Mouse (Mus musculus): Measurements from ENCODE around the gene Fam184a. TPM values are rescaled to one million over a fixed set of nuclear protein-coding genes. Genes with fewer than 3 reads are reported as not detected.

Fam184a gene
- 0.36 and 0.46 TPM in 2 replicates for polyA plus RNA-seq (2015; fragmentation: Nextera tagmentation; extraction: Ambion mirVana)

GRCm38 (mm10) chr10:53750955-53751652 lies at the start of gene Fam184a:
TSS of gene Fam184a (minus strand) at chr10:53751123.
- DNase-seq, result no peak
- Histone ChIP-seq H3K27ac (no peak within 1 kb of the TSS), H3K4me2 (peak within 1 kb of the TSS; percentile 70), H3K27me3 (peaks cover 41% of the 10 kb centered on the region), H3K36me3 (no peaks in the 10 kb centered on the region), H3K9me3 (replicated peaks) (peaks cover 5% of the 10 kb centered on the region; the same call in 1 of the 2 replicates), H3K9ac (peak within 1 kb of the TSS; percentile 40), H3K4me1 (replicated peaks) (no peaks in the 10 kb centered on the region), H3K4me3 (replicated peaks) (peak within 1 kb of the TSS; percentile 56)
- no peak for ATAC-seq (ENCODE audit: low read depth)
- 7% methylated on average over 64 of the region's 71 CpGs for WGBS (ENCODE audit: insufficient replicate concordance)

DNA sequence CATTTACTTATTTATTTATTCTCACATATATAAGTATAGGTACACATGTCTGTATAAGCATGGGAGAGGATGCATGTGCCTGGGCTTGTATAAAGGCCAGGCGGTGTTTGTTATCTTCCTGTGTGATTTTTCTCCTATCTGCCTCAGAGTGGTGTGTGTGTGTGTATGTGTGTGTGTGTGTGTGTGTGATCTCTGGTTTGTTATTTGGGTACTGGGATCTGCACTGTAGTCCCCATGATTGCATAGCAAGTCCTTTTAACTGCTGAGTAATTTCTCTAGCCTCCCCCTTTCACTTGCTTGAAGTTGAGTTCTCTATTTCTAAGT lies 45.3 kb upstream of the Fam184a start:
- no peaks in the 10 kb centered on the region for H3K27me3 ChIP-seq
- ATAC-seq (ENCODE audit: low read depth) (no peak), DNase-seq (no peak)
- no peaks in the 10 kb centered on the region for H3K36me3 ChIP-seq
- H3K4me1 ChIP-seq (replicated peaks), result no peaks in the 10 kb centered on the region
- WGBS (ENCODE audit: insufficient replicate concordance), result 66% methylated on average over 1 of the region's 1 CpGs
- no peak overlapping the region for H3K27ac ChIP-seq
- no peak overlapping the region for H3K4me3 ChIP-seq (replicated peaks)
- no peak overlapping the region for H3K4me2 ChIP-seq
- H3K9ac ChIP-seq, result no peak overlapping the region
- no peaks in the 10 kb centered on the region for H3K9me3 ChIP-seq (replicated peaks)

DNA sequence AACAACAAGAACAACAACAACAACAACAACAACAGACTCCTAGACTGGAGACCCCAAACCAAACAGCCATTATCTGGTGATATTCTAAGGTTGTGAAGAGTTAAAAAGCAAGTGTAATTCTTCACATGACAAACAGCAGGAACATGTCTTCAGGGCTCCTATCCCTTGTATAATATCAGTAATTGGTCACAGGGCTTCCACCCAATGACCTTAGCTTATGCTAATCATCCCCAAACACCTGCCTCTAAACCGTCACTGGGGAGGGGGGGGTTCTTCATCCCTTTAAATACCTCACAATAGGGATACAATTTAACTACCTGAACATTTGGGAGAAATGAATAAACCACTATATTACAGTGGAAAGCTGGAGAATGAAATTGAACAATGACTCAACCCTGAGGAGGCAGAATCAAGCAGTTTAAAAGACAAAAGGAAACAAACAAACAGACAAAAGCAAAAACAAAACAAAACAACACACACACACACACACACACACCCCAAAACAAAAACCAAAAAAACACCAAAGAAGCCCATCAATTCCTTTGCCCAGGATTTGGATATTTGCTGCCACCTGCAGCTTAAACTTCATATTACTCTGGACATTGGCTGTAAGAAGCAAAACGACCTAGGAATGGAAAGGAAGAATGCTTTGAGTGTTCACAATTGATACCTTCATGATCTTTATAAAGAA lies 44.8 kb upstream of the Fam184a start:
- no peaks in the 10 kb centered on the region for H3K36me3 ChIP-seq
- ATAC-seq (ENCODE audit: low read depth), result no peak
- WGBS (ENCODE audit: insufficient replicate concordance), result 6% methylated on average over 2 of the region's 2 CpGs
- no peaks in the 10 kb centered on the region for H3K9me3 ChIP-seq (replicated peaks)
- no peak for DNase-seq
- no peak overlapping the region for H3K4me3 ChIP-seq (replicated peaks)
- H3K27me3 ChIP-seq, result no peaks in the 10 kb centered on the region
- H3K9ac ChIP-seq, result no peak overlapping the region
- no peak overlapping the region for H3K4me2 ChIP-seq
- H3K4me1 ChIP-seq (replicated peaks), result no peaks in the 10 kb centered on the region
- no peak overlapping the region for H3K27ac ChIP-seq

DNA sequence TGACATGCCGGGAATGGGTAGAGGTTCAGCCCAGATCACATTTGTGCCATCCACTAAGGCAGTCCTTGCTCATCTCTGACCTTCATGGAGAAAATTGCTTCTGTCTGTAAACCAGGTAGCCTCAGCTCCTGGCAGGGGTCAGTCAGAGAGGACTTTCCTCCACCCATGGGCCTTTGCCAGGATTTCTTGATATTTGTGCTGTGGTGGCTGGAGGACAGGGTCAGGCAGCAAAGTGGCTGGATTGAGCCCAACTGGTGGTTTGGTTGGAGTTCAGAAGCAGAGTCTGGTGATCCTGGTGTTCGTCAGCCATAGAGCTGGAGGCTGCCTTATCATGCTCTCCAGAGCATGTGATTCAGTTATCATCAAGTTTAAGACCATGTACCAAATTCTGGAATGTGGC lies 40.4 kb upstream of the Fam184a start:
- Histone ChIP-seq H3K27me3 (no peaks in the 10 kb centered on the region), H3K36me3 (no peaks in the 10 kb centered on the region), H3K4me3 (replicated peaks) (no peak overlapping the region), H3K9ac (no peak overlapping the region), H3K9me3 (replicated peaks) (no peaks in the 10 kb centered on the region; the same call in 1 of the 2 replicates), H3K4me1 (replicated peaks) (no peaks in the 10 kb centered on the region), H3K27ac (no peak overlapping the region), H3K4me2 (no peak overlapping the region)
- 44% methylated on average over 2 of the region's 2 CpGs for WGBS (ENCODE audit: insufficient replicate concordance)
- DNase-seq (no peak), ATAC-seq (ENCODE audit: low read depth) (no peak)

- Histone ChIP-seq H3K27ac (no peak overlapping the region), H3K36me3 (no peaks in the 10 kb centered on the region), H3K4me3 (replicated peaks) (no peak overlapping the region), H3K4me2 (no peak overlapping the region), H3K9ac (no peak overlapping the region), H3K27me3 (no peaks in the 10 kb centered on the region), H3K4me1 (replicated peaks) (no peaks in the 10 kb centered on the region), H3K9me3 (replicated peaks) (no peaks in the 10 kb centered on the region)
- ATAC-seq (ENCODE audit: low read depth) (no peak), DNase-seq (no peak)
- WGBS (ENCODE audit: insufficient replicate concordance), result 47% methylated on average over 2 of the region's 2 CpGs
These were observed 25.7 kb upstream of the Fam184a start for GRCm38 (mm10) chr10:53776591-53776990.

DNA sequence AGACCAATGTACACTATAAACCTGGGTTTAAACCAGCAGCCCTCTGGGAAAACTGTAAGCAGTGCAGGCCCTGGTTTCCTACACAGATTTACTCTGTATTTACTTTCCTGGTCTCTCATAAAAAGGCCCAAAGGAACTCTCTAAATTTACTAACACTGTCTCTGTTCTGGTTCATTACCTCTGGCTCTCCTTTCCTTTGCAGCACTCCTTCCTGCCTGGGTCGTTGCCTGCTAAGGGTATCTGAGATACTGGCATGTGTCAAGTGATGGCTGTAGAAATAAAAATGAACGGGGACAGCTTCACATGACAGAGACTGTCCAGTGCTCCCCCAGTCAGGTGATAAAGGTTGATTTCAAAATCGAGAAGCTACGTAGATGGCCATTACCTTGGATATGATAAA lies 21.8 kb upstream of the Fam184a start:
- ATAC-seq (ENCODE audit: low read depth), result no peak
- H3K4me3 ChIP-seq (replicated peaks), result no peak overlapping the region
- H3K27me3 ChIP-seq, result no peaks in the 10 kb centered on the region
- no peak overlapping the region for H3K9ac ChIP-seq
- no peak for DNase-seq
- 51% methylated on average over 4 of the region's 4 CpGs for whole genome bisulfite sequencing (ENCODE audit: insufficient replicate concordance)
- no peaks in the 10 kb centered on the region for H3K9me3 ChIP-seq (replicated peaks)
- H3K36me3 ChIP-seq, result no peaks in the 10 kb centered on the region
- no peaks in the 10 kb centered on the region for H3K4me1 ChIP-seq (replicated peaks)
- no peak overlapping the region for H3K27ac ChIP-seq
- H3K4me2 ChIP-seq, result no peak overlapping the region

DNA sequence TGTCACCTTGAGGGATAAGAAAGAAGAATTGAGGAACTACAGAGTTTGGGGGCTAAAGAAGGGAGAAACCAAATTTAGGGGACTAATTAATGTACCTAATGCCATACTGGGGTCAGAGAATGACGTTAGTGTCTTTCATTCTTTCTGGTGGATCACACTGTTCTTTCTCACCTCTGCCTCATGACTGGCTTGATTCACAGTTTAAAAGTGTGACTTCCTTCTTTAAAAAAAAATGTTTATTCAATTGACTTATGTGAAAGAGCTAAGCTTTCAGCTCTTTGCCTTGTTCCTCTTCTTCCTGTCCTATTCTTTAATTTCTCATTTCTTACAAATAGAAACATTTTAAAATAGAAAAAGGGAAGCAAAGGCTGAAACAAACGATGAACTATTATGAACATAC lies 20.6 kb upstream of the Fam184a start:
- Histone ChIP-seq H3K4me3 (replicated peaks) (no peak overlapping the region), H3K9ac (no peak overlapping the region), H3K4me1 (replicated peaks) (no peaks in the 10 kb centered on the region), H3K4me2 (no peak overlapping the region), H3K9me3 (replicated peaks) (no peaks in the 10 kb centered on the region), H3K27me3 (no peaks in the 10 kb centered on the region), H3K36me3 (no peaks in the 10 kb centered on the region), H3K27ac (no peak overlapping the region)
- ATAC-seq (ENCODE audit: low read depth) (no peak), DNase-seq (no peak)
- WGBS (ENCODE audit: insufficient replicate concordance), result 40% methylated on average over 2 of the region's 2 CpGs

DNA sequence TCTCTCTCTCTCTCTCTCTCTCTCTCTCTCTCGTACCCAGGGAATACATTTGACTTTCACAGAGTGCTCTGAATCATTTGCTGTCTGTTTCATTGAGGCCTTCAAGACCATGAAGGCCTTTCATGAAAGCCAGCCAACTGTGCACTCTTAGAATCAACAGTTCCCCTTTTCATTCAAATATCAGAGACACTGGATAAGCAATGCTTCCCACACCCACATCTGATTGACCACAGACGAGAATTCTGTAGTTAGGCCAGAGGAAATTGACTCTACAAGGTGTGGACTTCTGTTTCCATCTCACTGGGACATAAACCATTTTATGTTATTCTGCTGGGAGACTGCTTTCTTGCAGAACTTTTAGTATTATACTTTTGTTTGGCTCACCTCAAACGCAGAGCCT lies 17.8 kb upstream of the Fam184a start:
- ATAC-seq (ENCODE audit: low read depth) (no peak), DNase-seq (no peak)
- Histone ChIP-seq H3K4me3 (replicated peaks) (no peak overlapping the region), H3K27ac (no peak overlapping the region), H3K4me2 (no peak overlapping the region), H3K9ac (no peak overlapping the region), H3K9me3 (replicated peaks) (no peaks in the 10 kb centered on the region), H3K36me3 (no peaks in the 10 kb centered on the region), H3K27me3 (no peaks in the 10 kb centered on the region), H3K4me1 (replicated peaks) (no peaks in the 10 kb centered on the region)
- WGBS (ENCODE audit: insufficient replicate concordance), result 35% methylated on average over 3 of the region's 3 CpGs

GRCm38 (mm10) chr10:53765471-53765870 lies 14.5 kb upstream of the Fam184a start:
- Histone ChIP-seq H3K9ac (no peak overlapping the region), H3K4me2 (no peak overlapping the region), H3K27ac (no peak overlapping the region), H3K9me3 (replicated peaks) (no peaks in the 10 kb centered on the region), H3K27me3 (no peaks in the 10 kb centered on the region), H3K36me3 (no peaks in the 10 kb centered on the region), H3K4me3 (replicated peaks) (no peak overlapping the region), H3K4me1 (replicated peaks) (no peaks in the 10 kb centered on the region)
- 58% methylated on average over 4 of the region's 4 CpGs for WGBS (ENCODE audit: insufficient replicate concordance)
- ATAC-seq (ENCODE audit: low read depth) (no peak), DNase-seq (no peak)

GRCm38 (mm10) chr10:53752723-53753122 lies 1.8 kb upstream of the Fam184a start:
- Histone ChIP-seq H3K4me1 (replicated peaks) (no peaks in the 10 kb centered on the region), H3K9ac (no peak overlapping the region), H3K27me3 (peaks cover 41% of the 10 kb centered on the region), H3K9me3 (replicated peaks) (peaks cover 5% of the 10 kb centered on the region; the same call in 1 of the 2 replicates), H3K36me3 (no peaks in the 10 kb centered on the region), H3K4me3 (replicated peaks) (no peak overlapping the region), H3K27ac (no peak overlapping the region), H3K4me2 (no peak overlapping the region)
- DNase-seq (no peak), ATAC-seq (ENCODE audit: low read depth) (no peak)
- WGBS (ENCODE audit: insufficient replicate concordance), result 29% methylated on average over 1 of the region's 1 CpGs

DNA sequence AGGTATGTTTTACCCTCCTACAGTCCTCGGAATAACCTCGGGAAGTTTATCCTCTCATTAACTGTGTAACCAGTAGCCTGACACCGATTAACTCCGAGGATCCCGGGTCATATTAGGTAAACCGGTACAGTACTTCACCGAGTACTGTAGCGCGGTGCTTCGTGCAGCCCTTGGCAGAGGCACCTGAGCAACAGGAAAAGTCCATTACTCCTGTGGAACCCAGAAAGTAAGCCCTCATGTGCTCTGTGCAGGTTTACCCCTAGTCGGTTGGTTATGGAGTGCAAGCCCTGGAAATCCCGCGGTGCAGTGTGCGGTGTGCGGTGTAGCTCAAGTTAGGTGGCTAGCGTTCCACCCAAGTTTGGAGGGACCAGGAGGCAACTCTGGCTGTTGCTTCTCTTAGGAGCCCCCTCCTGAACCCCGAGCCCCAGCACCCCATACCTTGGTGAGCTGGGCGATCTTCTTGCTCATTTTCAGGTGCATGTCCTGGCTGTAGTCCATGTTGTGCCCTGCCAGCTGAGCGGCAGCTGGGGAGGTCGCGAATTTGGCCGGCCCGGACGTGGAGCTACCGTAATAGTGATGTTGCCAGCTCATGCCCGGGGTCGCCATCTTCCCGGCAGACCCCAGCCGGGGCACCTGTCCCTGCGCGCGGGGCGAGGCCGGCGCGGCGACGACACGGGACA lies 508 bp downstream of the Fam184a start:
- no peak for ATAC-seq (ENCODE audit: low read depth)
- DNase-seq, result no peak
- 11% methylated on average over 39 of the region's 39 CpGs for WGBS (ENCODE audit: insufficient replicate concordance)

More for the DNA sequence above, 508 bp downstream of the Fam184a start:
- peak overlapping the region; percentile 56 for H3K4me3 ChIP-seq (replicated peaks)
- peaks cover 5% of the 10 kb centered on the region; the same call in 1 of the 2 replicates for H3K9me3 ChIP-seq (replicated peaks)
- H3K4me1 ChIP-seq (replicated peaks), result no peaks in the 10 kb centered on the region
- H3K36me3 ChIP-seq, result no peaks in the 10 kb centered on the region
- peak overlapping the region; percentile 40 for H3K9ac ChIP-seq
- H3K27ac ChIP-seq, result no peak overlapping the region
- H3K4me2 ChIP-seq, result peak overlapping the region; percentile 70
- H3K27me3 ChIP-seq, result peaks cover 41% of the 10 kb centered on the region

Data from liver, embryonic 13.5 days (tissue).